Mouse (Mus musculus) kidney, embryonic 14.5 days (tissue): ENCODE measurements at regions not wholly inside any gene's neighbourhood (a gene's known extent, or its start where the extent isn't known, plus 50 kb on each side); places are given as distances from the start of the nearest gene placed in this dataset.

Source experiments
- ATAC-seq: fragments of 200-750 bp; cut with Nextera tagmentation; 2 replicates; pipeline ENCODE4 v1.8.0; 2017; ENCODE audit warnings: moderate number of reproducible peaks, mild to moderate bottlenecking, moderate TSS enrichment, moderate library complexity; ENCODE audit not compliant: low FRiP score, low TSS enrichment
- H3K27ac ChIP-seq: fragments of 300-500 bp; sonication (generic); 2 replicates; pipeline ENCODE4 v1.5.1; 2014; ENCODE audit warnings: low read depth, mild to moderate bottlenecking, low read length, moderate library complexity, mixed read lengths
- H3K27me3 ChIP-seq: fragments of 300-500 bp; sonication (generic); 2 replicates; pipeline ENCODE4 v1.6.1; 2014; ENCODE audit warnings: mild to moderate bottlenecking, low read length; ENCODE audit not compliant: control insufficient read depth, insufficient read depth
- H3K36me3 ChIP-seq: fragments of 300-500 bp; sonication (generic); 2 replicates; pipeline ENCODE4 v1.6.1; 2014; ENCODE audit warnings: low read length, mixed read lengths; ENCODE audit not compliant: control insufficient read depth, insufficient read depth
- H3K4me1 ChIP-seq: fragments of 300-500 bp; sonication (generic); 2 replicates; pipeline ENCODE4 v1.6.1; 2014; ENCODE audit warnings: low read length, mixed read lengths; ENCODE audit not compliant: control insufficient read depth, insufficient read depth
- H3K4me2 ChIP-seq: fragments of 300-500 bp; sonication (generic); replicated peaks from 2 replicates; pipeline ENCODE4 v1.6.1; 2014; ENCODE audit warnings: low read depth, mild to moderate bottlenecking, low read length
- H3K4me3 ChIP-seq: fragments of 300-500 bp; sonication (generic); 2 replicates; pipeline ENCODE4 v1.5.1; 2014; ENCODE audit warnings: mild to moderate bottlenecking, low read length
- H3K9ac ChIP-seq: fragments of 300-500 bp; sonication (generic); 2 replicates; pipeline ENCODE4 v1.6.1; 2014; ENCODE audit warnings: low read depth, mild to moderate bottlenecking, low read length, moderate library complexity
- H3K9me3 ChIP-seq: fragments of 300-500 bp; sonication (generic); 2 replicates; pipeline ENCODE4 v1.6.1; 2016; ENCODE audit warnings: low read length; ENCODE audit not compliant: control insufficient read depth
- WGBS: fragments of 180-500 bp; shearing (Covaris S2); extraction: QIAGEN DNeasy Blood & Tissue Kit; methylation state at CpG from one replicate; pipeline ENCODE4 v1.1.7; 2014; 5-methylcytosine and 5-hydroxymethylcytosine counted together

DNA sequence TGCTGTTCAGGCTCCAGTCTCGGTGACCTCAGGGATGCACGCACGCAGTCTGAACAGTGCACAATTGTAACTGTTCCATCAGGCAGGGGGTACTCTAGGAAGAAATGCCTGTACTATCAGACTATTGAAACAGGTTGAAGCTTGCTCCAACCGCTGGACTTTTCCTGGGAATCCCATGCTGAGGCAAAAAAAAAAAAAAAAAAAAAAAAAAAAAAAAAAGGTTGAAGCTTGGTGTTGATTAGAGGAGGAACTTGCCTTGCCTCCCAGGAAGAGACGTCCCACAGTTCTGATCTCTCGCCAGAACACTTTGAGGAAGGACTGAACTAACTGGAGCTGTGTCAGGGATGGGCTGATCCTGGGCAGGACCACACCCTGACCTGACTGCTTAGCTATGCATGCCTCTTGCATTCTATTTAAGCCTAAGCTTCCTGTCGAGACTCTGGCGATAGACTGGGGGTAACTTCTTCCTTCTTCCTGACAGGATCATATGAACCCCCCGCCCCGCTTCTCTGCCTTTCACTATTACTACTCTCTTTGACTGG, 341.6 kb downstream of the Diras2 start:
- Histone ChIP-seq H3K9me3 (no peaks in the 10 kb centered on the region), H3K4me2 (no peak overlapping the region), H3K27ac (no peak overlapping the region), H3K27me3 (no peaks in the 10 kb centered on the region), H3K36me3 (no peaks in the 10 kb centered on the region), H3K9ac (no peak overlapping the region), H3K4me1 (0 out of 2 replicates have a peak, but pooled peaks cover 7% of the 10 kb centered on the region), H3K4me3 (no peak overlapping the region)
- 75% methylated on average over 10 of the region's 10 CpGs for WGBS
- ATAC-seq = no peak

- no peak overlapping the region for H3K9ac ChIP-seq
- WGBS = 57% methylated on average over 9 of the region's 9 CpGs
- no peaks in the 10 kb centered on the region for H3K9me3 ChIP-seq
- no peaks in the 10 kb centered on the region for H3K36me3 ChIP-seq
- no peaks in the 10 kb centered on the region for H3K27me3 ChIP-seq
- no peak overlapping the region for H3K4me3 ChIP-seq
- H3K27ac ChIP-seq = no peak overlapping the region
- no peak for ATAC-seq
- no peak overlapping the region for H3K4me2 ChIP-seq
- H3K4me1 ChIP-seq = 0 out of 2 replicates have a peak, but pooled peaks cover 7% of the 10 kb centered on the region
Observed at GRCm38 (mm10) chr13:52190256-52190655, 340.8 kb downstream of the Diras2 start.

- 82% methylated on average over 15 of the region's 15 CpGs for WGBS
- Histone ChIP-seq H3K36me3 (no peaks in the 10 kb centered on the region), H3K27ac (no peak overlapping the region), H3K4me2 (no peak overlapping the region), H3K4me1 (0 out of 2 replicates have a peak, but pooled peaks cover 7% of the 10 kb centered on the region), H3K9me3 (no peaks in the 10 kb centered on the region), H3K27me3 (no peaks in the 10 kb centered on the region), H3K4me3 (no peak overlapping the region), H3K9ac (no peak overlapping the region)
- ATAC-seq = no peak
Observed at GRCm38 (mm10) chr13:52190848-52191590, 340.1 kb downstream of the Diras2 start.

DNA sequence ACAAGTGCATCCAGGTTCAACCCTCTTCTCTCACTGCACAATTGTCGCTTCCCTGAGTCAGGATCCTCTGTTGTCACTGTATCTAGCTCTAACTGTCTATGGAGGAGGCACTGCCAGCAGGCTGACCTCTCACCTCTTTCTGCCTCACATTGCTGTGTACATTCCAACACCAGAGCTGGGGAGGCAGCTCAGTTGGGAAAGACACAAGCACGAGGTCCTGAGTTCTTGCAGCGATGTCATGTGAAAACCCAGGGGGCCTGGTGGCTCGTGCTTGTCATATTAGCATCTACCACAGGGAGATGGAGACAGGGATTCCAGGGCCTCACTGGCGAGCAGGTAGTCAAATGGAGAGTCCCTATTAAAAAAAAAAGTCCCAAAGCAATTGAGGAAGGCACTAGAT, 334.2 kb downstream of the Diras2 start:
- Histone ChIP-seq H3K27me3 (no peaks in the 10 kb centered on the region), H3K9me3 (no peaks in the 10 kb centered on the region), H3K4me3 (no peak overlapping the region), H3K9ac (no peak overlapping the region), H3K4me1 (0 out of 2 replicates have a peak, but pooled peaks cover 7% of the 10 kb centered on the region), H3K27ac (no peak overlapping the region), H3K36me3 (no peaks in the 10 kb centered on the region), H3K4me2 (no peak overlapping the region)
- no peak for ATAC-seq
- WGBS = 62% methylated on average over 5 of the region's 5 CpGs

- Histone ChIP-seq H3K9me3 (no peaks in the 10 kb centered on the region), H3K27ac (no peak overlapping the region), H3K4me3 (no peak overlapping the region), H3K9ac (no peak overlapping the region), H3K36me3 (no peaks in the 10 kb centered on the region), H3K4me1 (0 out of 2 replicates have a peak, but pooled peaks cover 5% of the 10 kb centered on the region), H3K27me3 (no peaks in the 10 kb centered on the region), H3K4me2 (no peak overlapping the region)
- 77% methylated on average over 7 of the region's 7 CpGs for whole genome bisulfite sequencing
- no peak for ATAC-seq
Observed at GRCm38 (mm10) chr13:52198649-52199348, 332.3 kb downstream of the Diras2 start.

DNA sequence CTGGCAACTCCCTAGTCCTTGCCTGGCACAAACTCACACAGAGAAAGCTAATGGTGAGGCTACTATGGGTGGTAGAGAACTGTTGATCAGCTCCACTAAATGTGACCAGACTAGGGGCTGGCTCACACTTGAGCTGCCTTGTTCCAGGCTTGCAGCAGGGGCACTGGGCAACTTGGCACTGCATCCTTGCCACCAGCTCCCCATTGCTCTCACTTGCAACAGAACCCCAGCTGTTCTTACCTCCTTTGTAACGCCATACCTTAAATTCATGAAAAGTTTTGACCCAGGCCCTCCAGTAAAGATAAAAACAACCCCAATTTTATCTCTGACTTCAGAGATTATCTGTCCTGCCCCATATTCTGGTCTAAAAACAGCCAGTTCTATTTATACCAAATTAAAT, 328.7 kb downstream of the Diras2 start:
- H3K4me2 ChIP-seq = no peak overlapping the region
- H3K9me3 ChIP-seq = no peaks in the 10 kb centered on the region
- no peaks in the 10 kb centered on the region for H3K27me3 ChIP-seq
- 65% methylated on average over 1 of the region's 1 CpGs for WGBS
- no peak overlapping the region for H3K4me3 ChIP-seq
- H3K36me3 ChIP-seq = no peaks in the 10 kb centered on the region
- ATAC-seq = no peak
- no peak overlapping the region for H3K9ac ChIP-seq
- no peak overlapping the region for H3K27ac ChIP-seq
- H3K4me1 ChIP-seq = no peaks in the 10 kb centered on the region

DNA sequence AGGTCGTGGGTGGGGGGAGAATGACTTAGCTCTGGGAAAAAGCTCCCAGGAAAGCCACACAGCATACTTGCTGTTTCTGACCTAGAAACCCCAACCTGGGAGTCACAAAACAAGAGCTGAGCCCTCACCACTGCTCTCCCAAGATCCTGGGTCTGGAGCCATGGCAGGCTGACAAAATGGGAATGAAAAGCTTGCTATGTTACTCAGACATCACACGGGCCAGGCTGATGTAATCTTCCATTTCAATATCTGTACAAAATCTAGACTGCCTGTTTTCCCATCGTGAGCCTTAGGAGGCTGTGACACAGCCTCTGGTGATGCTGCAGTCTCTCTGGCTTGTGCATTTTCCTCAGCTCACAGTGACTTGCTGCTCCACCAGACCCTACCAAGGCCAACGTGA, 325.1 kb downstream of the Diras2 start:
- H3K4me1 ChIP-seq = no peaks in the 10 kb centered on the region
- 82% methylated on average over 4 of the region's 4 CpGs for WGBS
- H3K4me2 ChIP-seq = no peak overlapping the region
- ATAC-seq = no peak
- no peak overlapping the region for H3K4me3 ChIP-seq
- no peaks in the 10 kb centered on the region for H3K27me3 ChIP-seq
- H3K27ac ChIP-seq = no peak overlapping the region
- H3K9me3 ChIP-seq = no peaks in the 10 kb centered on the region
- H3K36me3 ChIP-seq = no peaks in the 10 kb centered on the region
- no peak overlapping the region for H3K9ac ChIP-seq

DNA sequence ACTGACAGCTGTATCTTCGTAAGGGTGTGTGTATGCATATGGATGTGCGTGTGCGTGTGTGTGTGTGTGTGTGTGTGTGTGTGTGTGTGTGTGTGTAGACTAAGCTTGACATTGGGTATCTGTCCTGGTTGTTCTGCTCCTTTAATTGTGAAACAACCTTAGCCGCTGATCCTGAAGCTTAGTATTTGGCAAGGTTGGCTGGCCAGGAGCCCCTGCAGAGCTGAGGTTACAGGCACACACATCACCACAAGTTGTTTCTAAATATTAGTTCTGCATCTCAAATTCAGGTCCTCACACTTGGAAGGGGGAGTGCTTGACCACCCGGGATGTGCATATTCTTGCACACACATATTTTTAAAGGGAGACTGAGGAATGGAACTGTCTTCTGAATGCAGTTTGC, 314.7 kb downstream of the Diras2 start:
- Histone ChIP-seq H3K4me1 (no peaks in the 10 kb centered on the region), H3K9ac (no peak overlapping the region), H3K27me3 (no peaks in the 10 kb centered on the region), H3K4me2 (no peak overlapping the region), H3K36me3 (no peaks in the 10 kb centered on the region), H3K27ac (no peak overlapping the region), H3K4me3 (no peak overlapping the region), H3K9me3 (no peaks in the 10 kb centered on the region)
- 91% methylated on average over 5 of the region's 5 CpGs for WGBS
- no peak for ATAC-seq

DNA sequence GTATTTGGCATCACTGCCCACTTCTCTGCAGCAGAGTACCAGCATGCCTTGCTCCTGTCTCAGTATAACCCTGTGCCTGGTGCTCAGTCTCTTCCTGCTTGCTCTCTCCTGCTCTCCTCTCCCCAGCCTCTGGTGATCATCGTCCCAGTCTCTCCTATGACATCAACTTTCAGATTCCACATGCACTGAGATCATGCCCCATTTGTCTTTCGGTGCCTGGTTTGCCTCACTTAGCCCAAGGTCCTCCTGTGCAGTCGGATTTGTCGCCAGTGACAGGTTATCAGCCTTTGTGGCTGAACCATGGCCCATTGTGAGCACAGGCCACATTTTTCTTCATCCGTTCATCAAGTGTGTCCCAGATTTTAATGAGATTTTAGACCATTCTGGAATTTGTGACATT, 314.0 kb downstream of the Diras2 start:
- no peak overlapping the region for H3K9ac ChIP-seq
- no peak overlapping the region for H3K4me2 ChIP-seq
- H3K27me3 ChIP-seq = no peaks in the 10 kb centered on the region
- no peak for ATAC-seq
- WGBS = 78% methylated on average over 5 of the region's 5 CpGs
- H3K27ac ChIP-seq = no peak overlapping the region
- peaks cover 2% of the 10 kb centered on the region for H3K4me1 ChIP-seq
- H3K4me3 ChIP-seq = no peak overlapping the region
- no peaks in the 10 kb centered on the region for H3K9me3 ChIP-seq
- H3K36me3 ChIP-seq = no peaks in the 10 kb centered on the region
